Mouse (Mus musculus) cortical plate, adult 2 months (tissue): ENCODE measurements around the gene Ripor2.

Experiments used
- CTCF ChIP-seq: fragments of 200-500 bp; IDR thresholded peaks from 2 replicates; pipeline ENCODE4 v1.5.1; 2011; ENCODE audit warnings: mild to moderate bottlenecking, control low read depth, low read length; ENCODE audit not compliant: insufficient read depth; ENCODE audit errors: extremely low read depth
- POLR2A ChIP-seq: fragments of 200-500 bp; IDR thresholded peaks from 2 replicates; pipeline ENCODE4 v1.6.1; 2011; ENCODE audit warnings: mild to moderate bottlenecking, low read length, control low read depth; ENCODE audit not compliant: insufficient read depth; ENCODE audit errors: extremely low read depth

DNA sequence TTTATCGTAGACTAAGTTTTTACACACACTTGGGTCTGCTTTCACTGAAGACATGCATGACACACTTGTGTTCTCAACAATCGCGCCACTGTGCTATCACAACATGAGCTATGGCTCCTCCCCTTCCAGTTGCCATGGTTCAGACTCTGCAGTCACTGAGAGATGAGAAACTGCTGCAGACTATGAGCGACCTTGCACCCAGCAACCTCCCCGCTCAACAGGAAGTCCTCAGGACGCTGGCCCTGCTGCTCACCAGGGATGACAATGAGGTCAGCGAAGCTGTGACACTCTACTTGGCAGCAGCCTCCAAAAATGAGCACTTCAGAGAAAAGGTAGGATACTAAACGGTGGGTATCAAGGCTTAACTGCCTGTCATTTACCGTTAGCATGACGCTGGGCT, 139.5 kb downstream of the Ripor2 start:
- TF ChIP-seq CTCF: no peak
- TF ChIP-seq POLR2A: no peak
